ENCODE assay signal across 9 mouse cellular contexts in genomic region chr16:32154437-32154836, GRCm38 (mm10). TPM values are rescaled to one million over a fixed set of nuclear protein-coding genes. Genes with fewer than 3 reads are reported as not detected.
DNase-seq lines count a peak whose midpoint lies in the region; ATAC-seq and TF ChIP-seq lines count a peak whose summit lies in the region.
"Had no signal": no experiment of that assay in that cellular context is flagged by ENCODE, and none has a peak within 500 bp of the region (broad histone marks: within the 10 kb centered on the region; RNA-seq: fewer than 3 reads in every experiment).

No protein-coding gene starts in this region.

- 29% methylated on average over 13 of the region's 13 CpGs for WGBS in kidney, embryonic 14.5 days

- no peak for ATAC-seq in kidney, embryonic 14.5 days (ENCODE audit: low FRiP score, low TSS enrichment)
- peak; percentile 85 for ATAC-seq in frontal cortex, adult (ENCODE audit: low TSS enrichment)
- no peak for ATAC-seq in activated CD4-positive, CD25-positive, alpha-beta regulatory T cell, adult 4 months

- no peak for DNase-seq in kidney, adult 18-20 months
- peak; percentile 73 for DNase-seq in brain, embryonic 14.5 days (ENCODE audit: low read depth)
- DNase-seq in layer of hippocampus, postnatal 36 days: peak; percentile 72 to 76
- DNase-seq in urinary bladder, postnatal 10 days (ENCODE audit: low spot score): no peak
- DNase-seq in gastrocnemius, adult 8-10 months (ENCODE audit: low spot score in 2 of 2): no peak

- H3K27ac ChIP-seq in kidney, embryonic 14.5 days (ENCODE audit: low read depth, low read length): no peak overlapping the region
- H3K27ac ChIP-seq: midbrain, embryonic 12.5 days had no signal

- TF ChIP-seq POLR2A in brain, embryonic 14.5 days (IDR thresholded peaks at IDR 0.05; ENCODE audit: borderline replicate concordance, extremely low read depth, insufficient read depth, insufficient read length, poor library complexity, severe bottlenecking): no peak

- no peaks in the 10 kb centered on the region for H3K36me3 ChIP-seq in kidney, embryonic 14.5 days (ENCODE audit: control insufficient read depth, insufficient read depth, low read length)
- H3K36me3 ChIP-seq: midbrain, embryonic 12.5 days had no signal

- H3K27me3 ChIP-seq in kidney, embryonic 14.5 days (ENCODE audit: control insufficient read depth, insufficient read depth, low read length): no peaks in the 10 kb centered on the region
- H3K27me3 ChIP-seq: midbrain, embryonic 12.5 days had no signal

- H3K4me1 ChIP-seq in kidney, embryonic 14.5 days (ENCODE audit: control insufficient read depth, insufficient read depth, low read length): peaks cover 6% of the 10 kb centered on the region; the same call in 1 of the 2 replicates
- H3K4me1 ChIP-seq: midbrain, embryonic 12.5 days had no signal

- H3K4me3 ChIP-seq in kidney, embryonic 14.5 days (ENCODE audit: low read length): no peak overlapping the region
- H3K4me3 ChIP-seq: midbrain, embryonic 12.5 days had no signal

- no peak overlapping the region for H3K9ac ChIP-seq in kidney, embryonic 14.5 days (ENCODE audit: low read depth, low read length)
- H3K9ac ChIP-seq: midbrain, embryonic 12.5 days had no signal

- no peak for TF ChIP-seq CTCF in brain, embryonic 14.5 days (IDR thresholded peaks at IDR 0.05; ENCODE audit: borderline replicate concordance, extremely low read depth, insufficient read depth, insufficient read length)

- H3K9me3 ChIP-seq in kidney, embryonic 14.5 days (ENCODE audit: control insufficient read depth, low read length): no peaks in the 10 kb centered on the region
- H3K9me3 ChIP-seq: midbrain, embryonic 12.5 days had no signal

- peak overlapping the region; percentile 21; the same call in 1 of the 2 replicates for H3K4me2 ChIP-seq in kidney, embryonic 14.5 days (replicated peaks; ENCODE audit: low read depth, low read length)
- H3K4me2 ChIP-seq: midbrain, embryonic 12.5 days had no signal

RNA-seq across cellular contexts. Expression of gene Nrros, which starts 11.0 kb away (rescaled TPM):
- 14.4 and 18.7 TPM in 2 replicates for polyA plus RNA-seq in kidney, embryonic 14.5 days (2014; fragmentation: Nextera tagmentation; extraction: Ambion mirVana)
- polyA plus RNA-seq in brain, embryonic 14.5 days (2012; rRNA removed): 6.8 and 8.8 TPM in 2 replicates
- 10 to 100 TPM in 1 of 2 experiments, 1 to 10 TPM in 1; 8.9 to 11.9 TPM for total RNA-seq in layer of hippocampus, postnatal 36 days (2021)
- polyA plus RNA-seq in activated CD4-positive, CD25-positive, alpha-beta regulatory T cell, adult 4 months (2017; shearing (Covaris generic)): 10 to 100 TPM; 65.3 to 71.7 TPM
- total RNA-seq in gastrocnemius, adult 8-10 months (2022): 1 to 10 TPM in 2 of 4 experiments, under 1 TPM in 2; 0.56 to 1.7 (median 1.2) TPM

RNA-seq across cellular contexts. Expression of gene Bex6, which starts 25.2 kb away (rescaled TPM):
- not detected in 2 replicates for polyA plus RNA-seq in kidney, embryonic 14.5 days (2014; fragmentation: Nextera tagmentation; extraction: Ambion mirVana)
- not detected in 2 replicates for polyA plus RNA-seq in brain, embryonic 14.5 days (2012; rRNA removed)
- not detected for total RNA-seq in layer of hippocampus, postnatal 36 days (2021)
- polyA plus RNA-seq in activated CD4-positive, CD25-positive, alpha-beta regulatory T cell, adult 4 months (2017; shearing (Covaris generic)): not detected
- total RNA-seq in gastrocnemius, adult 8-10 months (2022): not detected
- polyA plus RNA-seq: midbrain, embryonic 12.5 days had no signal

RNA-seq across cellular contexts. Expression of gene Cep19, which starts 54.8 kb away (rescaled TPM):
- polyA plus RNA-seq in kidney, embryonic 14.5 days (2014; fragmentation: Nextera tagmentation; extraction: Ambion mirVana): 39.7 and 43.8 TPM in 2 replicates
- polyA plus RNA-seq in brain, embryonic 14.5 days (2012; rRNA removed): 24.3 and 26.3 TPM in 2 replicates
- 10 to 100 TPM; 63.0 to 63.9 TPM for total RNA-seq in layer of hippocampus, postnatal 36 days (2021)
- 10 to 100 TPM; 35.3 to 39.2 TPM for polyA plus RNA-seq in activated CD4-positive, CD25-positive, alpha-beta regulatory T cell, adult 4 months (2017; shearing (Covaris generic))
- 10 to 100 TPM in 2 of 4 experiments, 1 to 10 TPM in 2; 9.5 to 11.1 (median 10.2) TPM for total RNA-seq in gastrocnemius, adult 8-10 months (2022)

RNA-seq across cellular contexts. Expression of gene Pigx, which starts 54.9 kb away (rescaled TPM):
- polyA plus RNA-seq in kidney, embryonic 14.5 days (2014; fragmentation: Nextera tagmentation; extraction: Ambion mirVana): 147 and 155 TPM in 2 replicates
- polyA plus RNA-seq in brain, embryonic 14.5 days (2012; rRNA removed): 74.9 and 103 TPM in 2 replicates
- total RNA-seq in layer of hippocampus, postnatal 36 days (2021): 10 to 100 TPM; 26.7 to 28.0 TPM
- polyA plus RNA-seq in activated CD4-positive, CD25-positive, alpha-beta regulatory T cell, adult 4 months (2017; shearing (Covaris generic)): 100 to 1,000 TPM; 138 to 151 TPM
- 10 to 100 TPM; 11.3 to 17.4 (median 11.7) TPM for total RNA-seq in gastrocnemius, adult 8-10 months (2022)

Comparison
In these comparisons a context has a peak if more than half of its experiments do, and no peak if none do; other contexts are left out.
1. DNase-seq: peak in brain, embryonic 14.5 days (single experiment) and layer of hippocampus, postnatal 36 days (2 of 2); none in kidney, adult 18-20 months (single experiment), urinary bladder, postnatal 10 days (single experiment) and gastrocnemius, adult 8-10 months (0 of 2).